Mouse (Mus musculus) midbrain, embryonic 12.5 days (tissue): ENCODE data around the gene Pde4dip. TPM values are rescaled to one million over a fixed set of nuclear protein-coding genes. Genes with fewer than 3 reads are reported as not detected.

ENCODE experiments used
- ATAC-seq: fragments of 200-750 bp; cut with Nextera tagmentation; 2 replicates; pipeline ENCODE4 v1.8.0; 2017; ENCODE audit warnings: low read depth, moderate TSS enrichment, moderate library complexity; ENCODE audit not compliant: low FRiP score
- H3K27ac ChIP-seq: fragments of 300-500 bp; sonication (generic); replicated peaks from 2 replicates; pipeline ENCODE4 v1.5.1; 2016; ENCODE audit warnings: mild to moderate bottlenecking
- H3K27me3 ChIP-seq: fragments of 300-500 bp; sonication (generic); 2 replicates; pipeline ENCODE4 v1.6.1; 2016; ENCODE audit warnings: mild to moderate bottlenecking
- H3K36me3 ChIP-seq: fragments of 300-500 bp; sonication (generic); 2 replicates; pipeline ENCODE4 v1.6.1; 2016
- H3K4me1 ChIP-seq: fragments of 300-500 bp; sonication (generic); 2 replicates; pipeline ENCODE4 v1.6.1; 2016
- H3K4me2 ChIP-seq: fragments of 300-500 bp; sonication (generic); replicated peaks from 2 replicates; pipeline ENCODE4 v1.6.1; 2016; ENCODE audit warnings: mild to moderate bottlenecking, moderate library complexity
- H3K4me3 ChIP-seq: fragments of 300-500 bp; sonication (generic); 2 replicates; pipeline ENCODE4 v1.5.1; 2016; ENCODE audit warnings: mild to moderate bottlenecking
- H3K9ac ChIP-seq: fragments of 300-500 bp; sonication (generic); replicated peaks from 2 replicates; pipeline ENCODE4 v1.6.1; 2016; ENCODE audit warnings: mild to moderate bottlenecking, moderate library complexity
- H3K9me3 ChIP-seq: fragments of 300-500 bp; sonication (generic); 2 replicates; pipeline ENCODE4 v1.6.1; 2016; ENCODE audit warnings: mild to moderate bottlenecking
- WGBS: fragments of 180-500 bp; shearing (Covaris S2); methylation state at CpG from one replicate; pipeline ENCODE4 v1.1.7; 2016; 5-methylcytosine and 5-hydroxymethylcytosine counted together
- polyA plus RNA-seq: library from polyadenylated mRNA; unstranded; fragments of >200 nt; fragmentation: Nextera tagmentation; extraction: Ambion mirVana; gene quantifications from 2 replicates; pipeline ENCODE4 v1.2.1, GENCODE M21; 2016

Pde4dip gene
- polyA plus RNA-seq, 1 experiment from 2014 or later, result 38.1 TPM

GRCm38 (mm10) chr3:97665525-97665924, 223.0 kb downstream of the Pde4dip start:
- no peak overlapping the region for H3K4me2 ChIP-seq
- no peak overlapping the region for H3K27ac ChIP-seq
- H3K9ac ChIP-seq, result no peak overlapping the region
- 91% methylated on average over 9 of the region's 9 CpGs for WGBS
- peaks cover 54% of the 10 kb centered on the region for H3K36me3 ChIP-seq
- no peak for ATAC-seq
- H3K4me1 ChIP-seq, result no peaks in the 10 kb centered on the region
- no peaks in the 10 kb centered on the region for H3K9me3 ChIP-seq
- no peaks in the 10 kb centered on the region for H3K27me3 ChIP-seq
- no peak overlapping the region for H3K4me3 ChIP-seq

DNA sequence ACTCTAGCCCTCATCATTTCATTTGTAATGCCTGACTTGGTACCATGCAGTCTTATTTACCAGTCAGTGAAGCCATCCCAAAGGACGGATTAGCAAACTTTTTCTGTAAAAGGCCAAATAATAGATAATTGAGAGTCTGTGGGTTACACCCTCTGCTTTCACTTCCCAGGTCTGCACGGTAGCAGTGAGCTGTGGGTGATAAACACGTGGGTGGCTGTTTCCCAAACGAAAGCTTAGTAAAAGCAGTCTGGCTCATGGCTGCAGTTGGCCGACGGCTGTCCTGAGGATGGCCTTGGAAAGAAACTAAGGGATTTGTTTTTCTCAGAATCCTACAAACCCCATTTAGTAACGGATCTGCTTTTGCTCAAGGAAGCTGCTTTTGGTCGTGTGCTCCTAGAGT, 227.3 kb downstream of the Pde4dip start:
- H3K4me1 ChIP-seq, result peaks cover 14% of the 10 kb centered on the region
- no peaks in the 10 kb centered on the region for H3K9me3 ChIP-seq
- no peak overlapping the region for H3K27ac ChIP-seq
- no peak for ATAC-seq
- no peak overlapping the region for H3K4me3 ChIP-seq
- no peak overlapping the region for H3K9ac ChIP-seq
- H3K27me3 ChIP-seq, result peaks cover 8% of the 10 kb centered on the region; the same call in 1 of the 2 replicates
- peaks cover 21% of the 10 kb centered on the region for H3K36me3 ChIP-seq
- H3K4me2 ChIP-seq, result no peak overlapping the region
- 77% methylated on average over 8 of the region's 8 CpGs for WGBS

DNA sequence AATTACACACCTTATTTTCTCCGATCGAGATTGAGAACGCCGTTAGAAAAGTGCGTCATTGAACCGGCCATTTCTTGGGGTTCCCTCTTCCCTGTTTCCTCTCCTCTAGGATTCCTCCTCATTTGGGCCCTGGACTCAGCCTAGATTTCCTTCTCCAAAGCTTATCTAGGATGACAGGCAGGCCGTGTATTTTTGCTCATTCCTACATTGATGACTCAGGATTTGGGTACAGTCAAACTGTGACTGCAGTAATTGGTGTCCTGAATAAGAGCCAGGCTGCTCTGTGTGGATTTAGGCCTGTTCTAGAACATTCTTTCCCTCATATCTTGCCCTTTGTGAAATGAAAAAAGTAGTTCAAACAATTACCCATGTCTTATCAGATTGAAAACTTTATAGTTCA, 228.8 kb downstream of the Pde4dip start:
- Histone ChIP-seq H3K9ac (no peak overlapping the region), H3K27me3 (peaks cover 8% of the 10 kb centered on the region; the same call in 1 of the 2 replicates), H3K27ac (no peak overlapping the region), H3K4me3 (no peak overlapping the region), H3K4me1 (peaks cover 14% of the 10 kb centered on the region), H3K4me2 (no peak overlapping the region), H3K9me3 (no peaks in the 10 kb centered on the region), H3K36me3 (peaks cover 11% of the 10 kb centered on the region)
- no peak for ATAC-seq
- 93% methylated on average over 7 of the region's 7 CpGs for WGBS

- Histone ChIP-seq H3K27me3 (peaks cover 8% of the 10 kb centered on the region), H3K4me3 (peak overlapping the region; percentile 89), H3K9me3 (no peaks in the 10 kb centered on the region), H3K27ac (peak overlapping the region; percentile 58; the same call in 1 of the 2 replicates), H3K4me1 (peaks cover 14% of the 10 kb centered on the region), H3K4me2 (peak overlapping the region; percentile 83), H3K9ac (peak overlapping the region; percentile 74), H3K36me3 (peaks cover 6% of the 10 kb centered on the region)
- WGBS, result 1% methylated on average over 50 of the region's 50 CpGs
- no peak; the same call in 1 of the 2 replicates for ATAC-seq
Observed at GRCm38 (mm10) chr3:97658426-97659193, 229.9 kb downstream of the Pde4dip start.

DNA sequence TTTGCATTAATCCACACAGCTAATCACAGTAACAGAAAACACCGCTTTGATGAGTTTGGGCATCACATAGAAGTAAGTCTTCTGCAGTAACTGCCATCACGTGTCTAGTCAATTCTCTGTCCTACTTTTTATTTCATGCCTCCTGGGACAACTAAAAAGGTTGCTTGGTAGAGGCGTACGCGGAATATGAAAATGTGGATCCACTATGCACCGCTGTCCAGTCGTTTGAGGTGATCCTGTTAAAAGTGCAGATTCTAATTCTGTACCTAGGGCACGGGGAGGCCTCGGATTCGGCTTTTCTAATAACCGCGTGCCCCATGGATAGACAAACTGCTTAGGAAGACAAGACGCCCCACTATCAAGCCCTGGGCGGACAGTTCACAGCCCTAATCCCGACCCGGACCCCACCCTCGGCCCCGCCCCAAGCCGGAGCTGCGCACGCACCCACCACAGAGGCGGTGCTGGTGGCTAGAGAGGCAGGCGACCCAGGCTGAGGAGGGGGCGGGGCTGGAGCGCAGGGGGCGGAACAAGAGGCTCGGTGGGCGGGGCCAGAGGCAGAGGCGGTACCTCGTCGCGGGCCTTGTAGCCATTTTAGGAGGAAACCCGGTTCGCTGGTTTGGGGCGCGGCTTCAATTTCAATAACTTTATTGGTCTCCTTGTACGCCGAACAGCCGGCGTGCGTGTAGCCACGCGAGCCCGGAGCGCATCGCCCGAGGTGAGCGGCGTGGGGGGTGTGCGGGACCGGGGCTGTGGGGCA, 230.7 kb downstream of the Pde4dip start, which contains the start of gene Prkab2:
Gene Prkab2 (plus strand): TSS at position 539 of the 757 bp plus-strand sequence.
- ATAC-seq, result peak; percentile 96
- WGBS, result 3% methylated on average over 50 of the region's 51 CpGs
- peaks cover 8% of the 10 kb centered on the region for H3K27me3 ChIP-seq
- peak within 1 kb of the TSS; percentile 89 for H3K4me3 ChIP-seq
- peak within 1 kb of the TSS; percentile 74 for H3K9ac ChIP-seq
- peak within 1 kb of the TSS; percentile 58; the same call in 1 of the 2 replicates for H3K27ac ChIP-seq
- H3K36me3 ChIP-seq, result peaks cover 6% of the 10 kb centered on the region
- peaks cover 14% of the 10 kb centered on the region for H3K4me1 ChIP-seq
- H3K9me3 ChIP-seq, result no peaks in the 10 kb centered on the region
- H3K4me2 ChIP-seq, result peak within 1 kb of the TSS; percentile 83

DNA sequence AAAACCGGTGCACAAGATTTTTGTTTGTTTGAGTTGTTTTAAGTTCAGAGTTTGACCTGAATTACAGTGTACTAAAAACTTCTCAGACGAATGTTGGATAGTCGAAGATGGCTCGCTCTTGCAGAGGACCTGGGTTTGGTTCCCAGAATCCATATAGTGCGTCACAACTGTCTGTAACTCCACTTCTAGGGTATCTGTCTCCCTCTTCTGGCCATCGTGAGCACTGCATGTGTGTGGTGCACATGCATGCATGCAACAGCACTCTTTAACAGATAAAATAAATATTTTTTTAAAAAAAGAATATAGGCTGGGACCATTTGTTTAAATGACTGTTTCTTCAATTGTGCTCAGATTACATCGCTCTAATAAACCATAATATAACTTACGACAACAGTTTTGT, 233.6 kb downstream of the Pde4dip start:
- peaks cover 14% of the 10 kb centered on the region for H3K4me1 ChIP-seq
- no peak overlapping the region for H3K4me2 ChIP-seq
- H3K27me3 ChIP-seq, result peaks cover 8% of the 10 kb centered on the region
- no peak overlapping the region for H3K27ac ChIP-seq
- no peak overlapping the region for H3K9ac ChIP-seq
- H3K9me3 ChIP-seq, result no peaks in the 10 kb centered on the region
- H3K4me3 ChIP-seq, result no peak overlapping the region
- H3K36me3 ChIP-seq, result no peaks in the 10 kb centered on the region
- WGBS, result 80% methylated on average over 8 of the region's 8 CpGs
- no peak for ATAC-seq

DNA sequence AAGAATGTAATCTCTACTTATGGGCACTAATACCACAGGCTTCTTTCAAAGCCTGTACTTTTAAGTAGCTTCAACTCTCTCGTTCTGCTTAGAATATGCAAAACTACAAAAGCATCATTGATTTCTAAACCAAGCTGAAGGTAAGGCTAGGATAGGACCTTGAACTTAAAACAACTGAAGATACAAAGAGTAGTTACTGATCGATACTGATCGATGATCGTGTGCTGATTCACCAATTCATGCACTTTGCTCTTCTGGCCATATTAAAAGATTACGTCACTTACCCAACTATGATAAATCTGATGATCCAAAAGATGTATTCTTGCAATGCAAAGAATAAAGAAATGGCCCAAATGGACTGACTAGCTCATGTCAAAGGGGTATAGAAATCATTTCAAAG, 234.7 kb downstream of the Pde4dip start:
- H3K4me3 ChIP-seq, result no peak overlapping the region
- H3K27ac ChIP-seq, result no peak overlapping the region
- H3K27me3 ChIP-seq, result peaks cover 8% of the 10 kb centered on the region
- WGBS, result 96% methylated on average over 5 of the region's 5 CpGs
- H3K4me2 ChIP-seq, result no peak overlapping the region
- no peak overlapping the region for H3K9ac ChIP-seq
- ATAC-seq, result no peak
- H3K9me3 ChIP-seq, result no peaks in the 10 kb centered on the region
- H3K36me3 ChIP-seq, result no peaks in the 10 kb centered on the region
- H3K4me1 ChIP-seq, result peaks cover 6% of the 10 kb centered on the region

DNA sequence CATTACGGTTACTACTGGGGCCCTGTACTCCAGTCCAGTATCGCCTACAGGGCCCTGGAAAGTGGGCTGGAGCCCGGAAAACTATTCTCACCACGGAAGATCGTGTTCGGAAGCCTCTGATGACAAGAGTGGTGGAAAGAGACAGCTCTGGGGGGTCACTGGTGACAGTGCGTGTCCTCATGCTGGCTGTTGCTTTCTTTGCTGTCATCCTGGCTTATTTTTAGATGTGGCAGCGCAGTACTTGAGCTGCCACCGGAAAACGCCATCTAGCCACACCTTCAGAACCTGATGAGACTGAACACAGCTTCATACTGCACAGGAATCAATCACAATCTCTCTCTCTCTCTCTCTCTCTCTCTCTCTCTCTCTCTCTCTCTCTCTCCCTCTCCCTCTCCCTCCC, 236.9 kb downstream of the Pde4dip start:
- Histone ChIP-seq H3K9me3 (no peaks in the 10 kb centered on the region), H3K4me3 (no peak overlapping the region), H3K9ac (no peak overlapping the region), H3K27me3 (peaks cover under 1% of the 10 kb centered on the region), H3K36me3 (no peaks in the 10 kb centered on the region), H3K27ac (no peak overlapping the region), H3K4me1 (no peaks in the 10 kb centered on the region), H3K4me2 (no peak overlapping the region)
- no peak for ATAC-seq
- WGBS, result 88% methylated on average over 10 of the region's 10 CpGs

DNA sequence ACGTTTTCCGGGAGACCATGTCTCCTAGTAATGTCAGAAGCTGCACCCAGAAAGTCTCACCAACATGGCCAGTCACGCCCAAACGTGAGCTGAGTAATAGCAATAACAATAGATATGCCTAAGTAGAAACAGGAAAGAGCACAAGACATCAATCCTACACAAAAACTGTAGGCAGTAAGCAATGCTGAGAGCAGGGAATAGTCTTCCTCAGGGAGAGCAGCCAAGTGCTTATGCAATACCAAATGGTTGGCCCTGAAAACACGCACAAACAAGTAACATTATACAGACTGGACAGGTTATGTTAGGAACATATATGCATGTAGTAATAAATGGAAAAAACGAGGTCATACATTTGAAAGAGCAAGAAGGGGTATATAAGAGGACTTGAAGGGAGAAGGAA, 239.0 kb downstream of the Pde4dip start:
- Histone ChIP-seq H3K27ac (no peak overlapping the region), H3K36me3 (no peaks in the 10 kb centered on the region), H3K9me3 (no peaks in the 10 kb centered on the region), H3K4me2 (no peak overlapping the region), H3K27me3 (no peaks in the 10 kb centered on the region; the same call in 1 of the 2 replicates), H3K4me3 (no peak overlapping the region), H3K9ac (no peak overlapping the region), H3K4me1 (no peaks in the 10 kb centered on the region)
- WGBS, result 87% methylated on average over 6 of the region's 6 CpGs
- no peak for ATAC-seq

DNA sequence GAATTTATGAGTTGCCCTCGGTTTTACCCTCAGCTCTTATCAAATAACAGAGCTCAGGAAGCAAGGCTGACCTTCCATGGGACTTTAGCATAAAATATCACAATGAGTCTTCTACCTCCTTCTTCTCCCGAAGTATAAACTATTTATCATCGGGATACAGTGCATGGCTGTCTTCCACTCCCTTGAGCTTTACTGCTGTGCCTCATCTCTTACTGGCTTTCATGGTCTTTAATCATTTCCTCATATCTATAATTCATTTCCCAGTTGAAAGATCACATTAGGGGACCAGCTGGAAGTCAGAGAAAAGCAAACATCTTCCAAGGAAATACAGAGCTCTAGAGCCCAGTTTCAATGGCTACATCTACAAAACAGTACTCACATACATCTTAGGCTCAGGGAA, 239.5 kb downstream of the Pde4dip start:
- no peak for ATAC-seq
- Histone ChIP-seq H3K4me1 (no peaks in the 10 kb centered on the region), H3K27ac (no peak overlapping the region), H3K9me3 (no peaks in the 10 kb centered on the region), H3K9ac (no peak overlapping the region), H3K36me3 (no peaks in the 10 kb centered on the region), H3K27me3 (no peaks in the 10 kb centered on the region), H3K4me2 (no peak overlapping the region), H3K4me3 (no peak overlapping the region)
- 79% methylated on average over 3 of the region's 3 CpGs for WGBS

DNA sequence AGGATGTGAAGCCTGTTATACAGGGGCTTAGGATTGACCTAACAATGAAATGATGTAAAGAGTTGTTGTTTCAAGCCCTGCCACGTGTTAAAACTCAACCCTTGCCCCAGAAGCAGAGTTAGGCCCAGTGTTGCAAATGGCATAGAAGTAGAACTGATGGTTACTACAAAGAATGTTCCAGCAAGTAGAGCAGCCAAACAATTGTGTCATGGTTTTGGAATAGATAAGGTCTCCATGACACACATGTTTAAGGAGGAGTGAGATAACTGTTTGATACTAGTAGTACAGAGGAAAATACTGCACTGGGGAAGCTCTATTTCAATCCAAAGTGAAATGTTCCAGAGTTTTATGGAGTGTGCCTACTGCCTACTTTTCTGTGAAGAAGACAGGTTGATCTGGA, 240.0 kb downstream of the Pde4dip start:
- no peaks in the 10 kb centered on the region for H3K9me3 ChIP-seq
- H3K4me2 ChIP-seq, result no peak overlapping the region
- H3K4me3 ChIP-seq, result no peak overlapping the region
- H3K36me3 ChIP-seq, result no peaks in the 10 kb centered on the region
- H3K27me3 ChIP-seq, result no peaks in the 10 kb centered on the region
- 58% methylated on average over 1 of the region's 1 CpGs for WGBS
- ATAC-seq, result no peak
- no peak overlapping the region for H3K9ac ChIP-seq
- no peaks in the 10 kb centered on the region for H3K4me1 ChIP-seq
- H3K27ac ChIP-seq, result no peak overlapping the region

DNA sequence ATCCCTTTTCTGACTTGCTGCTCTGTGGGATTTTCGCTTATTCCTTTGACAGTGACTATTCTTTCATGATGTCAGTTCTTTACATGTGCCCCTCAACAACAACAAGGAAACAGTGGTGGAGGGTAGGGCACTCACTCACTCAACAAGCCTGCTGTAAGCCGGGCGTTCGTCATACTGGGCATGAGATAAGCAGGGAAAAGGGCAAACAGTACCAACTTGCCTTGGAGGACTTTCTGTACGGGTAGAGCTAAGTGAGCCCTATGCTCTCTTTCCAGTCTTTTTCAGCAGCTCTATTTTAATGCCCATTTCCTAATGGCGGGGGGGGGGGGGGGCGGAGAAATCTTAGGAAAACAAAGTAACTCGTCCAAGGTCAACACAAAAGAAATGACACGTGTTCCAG, 246.5 kb downstream of the Pde4dip start:
- no peaks in the 10 kb centered on the region for H3K9me3 ChIP-seq
- no peaks in the 10 kb centered on the region for H3K4me1 ChIP-seq
- WGBS, result 88% methylated on average over 9 of the region's 9 CpGs
- H3K27ac ChIP-seq, result no peak overlapping the region
- H3K9ac ChIP-seq, result no peak overlapping the region
- H3K4me2 ChIP-seq, result no peak overlapping the region
- no peak overlapping the region for H3K4me3 ChIP-seq
- H3K27me3 ChIP-seq, result no peaks in the 10 kb centered on the region
- H3K36me3 ChIP-seq, result no peaks in the 10 kb centered on the region
- ATAC-seq, result no peak
